Mouse (Mus musculus) liver, embryonic 16.5 days (tissue): ENCODE measurements at regions not wholly inside any gene's neighbourhood (a gene's known extent, or its start where the extent isn't known, plus 50 kb on each side); places are given as distances from the start of the nearest gene placed in this dataset.

ENCODE experiments used
- ATAC-seq: fragments of 200-750 bp; cut with Nextera tagmentation; 2 replicates; pipeline ENCODE4 v1.8.0; 2017; ENCODE audit warnings: low read depth, mild to moderate bottlenecking, moderate number of reproducible peaks, moderate library complexity
- H3K27ac ChIP-seq: fragments of 300-500 bp; sonication (generic); 2 replicates; pipeline ENCODE4 v1.5.1; 2014; ENCODE audit warnings: mild to moderate bottlenecking, low read length
- H3K27me3 ChIP-seq: fragments of 300-500 bp; sonication (generic); 2 replicates; pipeline ENCODE4 v1.6.1; 2014; ENCODE audit warnings: low read depth, low read length, mixed read lengths; ENCODE audit not compliant: control insufficient read depth, insufficient read depth
- H3K36me3 ChIP-seq: fragments of 300-500 bp; sonication (generic); 2 replicates; pipeline ENCODE4 v1.6.1; 2014; ENCODE audit warnings: mild to moderate bottlenecking; ENCODE audit not compliant: control insufficient read depth, insufficient read depth
- H3K4me1 ChIP-seq: fragments of 300-500 bp; sonication (generic); 2 replicates; pipeline ENCODE4 v1.6.1; 2014; ENCODE audit warnings: low read depth, low read length, mixed read lengths; ENCODE audit not compliant: control insufficient read depth
- H3K4me2 ChIP-seq: fragments of 300-500 bp; sonication (generic); 2 replicates; pipeline ENCODE4 v1.6.1; 2014; ENCODE audit warnings: low read depth, low read length, mixed read lengths
- H3K4me3 ChIP-seq: fragments of 300-500 bp; sonication (generic); 2 replicates; pipeline ENCODE4 v1.5.1; 2014; ENCODE audit warnings: low read depth, mild to moderate bottlenecking, low read length
- H3K9ac ChIP-seq: fragments of 300-500 bp; sonication (generic); 2 replicates; pipeline ENCODE4 v1.6.1; 2014; ENCODE audit warnings: low read depth, low read length
- H3K9me3 ChIP-seq: fragments of 300-500 bp; sonication (generic); replicated peaks from 2 replicates; pipeline ENCODE4 v1.6.1; 2016; ENCODE audit warnings: low read length; ENCODE audit not compliant: control insufficient read depth
- WGBS: fragments of 180-500 bp; shearing (Covaris S2); extraction: QIAGEN DNeasy Blood & Tissue Kit; methylation state at CpG from one replicate; pipeline ENCODE4 v1.1.7; 2014; ENCODE audit not compliant: insufficient replicate concordance; 5-methylcytosine and 5-hydroxymethylcytosine counted together

DNA sequence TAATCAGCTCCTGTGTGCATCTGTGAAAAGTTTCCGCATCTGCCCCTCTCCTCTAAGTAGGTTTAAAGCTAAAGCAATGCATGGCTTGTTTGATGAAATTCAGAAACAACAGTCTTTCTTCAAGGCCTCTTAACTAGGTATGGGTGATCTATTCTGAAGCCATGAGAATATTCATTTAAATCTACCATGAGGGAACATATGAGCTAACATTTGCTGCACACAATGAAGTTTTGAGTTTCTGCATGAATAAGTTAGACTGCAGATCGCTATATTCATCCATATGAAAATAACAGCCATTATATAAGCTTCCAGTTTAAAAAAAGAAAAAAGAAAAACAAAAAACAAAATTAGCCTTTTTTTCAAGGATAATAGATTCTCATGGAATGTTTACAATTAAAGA lies 245.9 kb downstream of the Samd5 start:
- no peaks in the 10 kb centered on the region for H3K36me3 ChIP-seq
- no peaks in the 10 kb centered on the region for H3K4me1 ChIP-seq
- no peak overlapping the region for H3K9ac ChIP-seq
- H3K27me3 ChIP-seq, result no peaks in the 10 kb centered on the region
- H3K4me3 ChIP-seq, result no peak overlapping the region
- H3K27ac ChIP-seq, result no peak overlapping the region
- H3K4me2 ChIP-seq, result no peak overlapping the region
- WGBS, result 69% methylated on average over 2 of the region's 2 CpGs
- H3K9me3 ChIP-seq, result no peaks in the 10 kb centered on the region
- no peak for ATAC-seq

GRCm38 (mm10) chr10:9420741-9421140 lies 254.3 kb downstream of the Samd5 start:
- no peak for ATAC-seq
- H3K9me3 ChIP-seq, result no peaks in the 10 kb centered on the region
- WGBS, result 64% methylated on average over 4 of the region's 4 CpGs

GRCm38 (mm10) chr10:9416685-9417084 lies 258.3 kb downstream of the Samd5 start:
- no peak for ATAC-seq
- no peaks in the 10 kb centered on the region for H3K9me3 ChIP-seq
- H3K27me3 ChIP-seq, result no peaks in the 10 kb centered on the region
- H3K4me1 ChIP-seq, result no peaks in the 10 kb centered on the region
- H3K36me3 ChIP-seq, result no peaks in the 10 kb centered on the region
- H3K9ac ChIP-seq, result no peak overlapping the region
- H3K27ac ChIP-seq, result no peak overlapping the region
- 72% methylated on average over 5 of the region's 5 CpGs for WGBS
- no peak overlapping the region for H3K4me3 ChIP-seq
- no peak overlapping the region for H3K4me2 ChIP-seq

More at GRCm38 (mm10) chr10:9420741-9421140, 254.3 kb downstream of the Samd5 start:
- Histone ChIP-seq H3K27ac (no peak overlapping the region), H3K9ac (no peak overlapping the region), H3K36me3 (no peaks in the 10 kb centered on the region), H3K4me1 (no peaks in the 10 kb centered on the region), H3K4me3 (no peak overlapping the region), H3K4me2 (no peak overlapping the region), H3K27me3 (no peaks in the 10 kb centered on the region)

DNA sequence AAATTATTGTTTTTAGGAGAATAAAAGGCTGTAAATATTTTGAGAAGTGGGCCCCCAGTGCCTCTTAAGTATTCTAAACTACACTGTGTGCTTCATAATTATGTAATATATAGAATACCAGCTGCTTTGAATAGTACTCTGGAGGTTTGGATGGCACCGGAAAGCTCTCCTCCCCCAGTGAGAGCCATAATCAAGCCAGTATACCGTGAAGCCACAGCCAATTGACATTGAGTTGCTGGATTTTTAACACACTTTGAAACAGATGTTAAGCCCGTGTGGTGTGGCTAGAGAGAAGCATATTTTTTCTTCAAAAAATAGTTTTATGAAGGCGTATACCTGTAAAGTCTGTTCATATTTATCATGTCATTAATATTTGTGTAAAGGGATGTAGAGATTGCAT lies 268.9 kb downstream of the Samd5 start:
- no peak for ATAC-seq

GRCm38 (mm10) chr10:9405417-9405816 lies 269.6 kb downstream of the Samd5 start:
- ATAC-seq, result no peak
- Histone ChIP-seq H3K4me1 (no peaks in the 10 kb centered on the region), H3K4me2 (no peak overlapping the region), H3K4me3 (no peak overlapping the region), H3K27ac (no peak overlapping the region), H3K27me3 (no peaks in the 10 kb centered on the region), H3K9ac (no peak overlapping the region), H3K9me3 (no peaks in the 10 kb centered on the region), H3K36me3 (no peaks in the 10 kb centered on the region)
- WGBS, result 74% methylated on average over 2 of the region's 2 CpGs

More for the DNA sequence above, 268.9 kb downstream of the Samd5 start:
- Histone ChIP-seq H3K9me3 (no peaks in the 10 kb centered on the region), H3K36me3 (no peaks in the 10 kb centered on the region), H3K4me3 (no peak overlapping the region), H3K4me2 (no peak overlapping the region), H3K9ac (no peak overlapping the region), H3K27me3 (no peaks in the 10 kb centered on the region), H3K4me1 (no peaks in the 10 kb centered on the region), H3K27ac (no peak overlapping the region)
- WGBS, result 65% methylated on average over 4 of the region's 4 CpGs

DNA sequence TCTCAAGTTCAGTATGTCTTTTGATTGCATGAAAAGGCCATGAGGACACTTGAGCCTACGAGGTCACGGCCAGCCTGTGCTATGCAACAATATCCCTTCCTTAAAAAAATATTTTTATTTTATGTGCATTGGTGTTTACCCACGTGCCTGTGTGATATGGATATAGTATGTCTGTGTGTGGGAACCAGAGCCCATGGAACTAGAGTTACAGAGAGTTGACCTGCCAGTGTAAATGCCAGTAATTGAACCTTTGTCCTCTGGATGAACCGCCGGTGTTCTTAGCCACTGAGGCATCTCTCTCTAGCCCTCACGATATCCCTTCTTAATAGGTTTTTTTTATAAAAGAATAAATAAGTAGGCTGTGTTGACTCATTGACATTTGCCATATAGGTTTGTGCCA lies 270.0 kb downstream of the Samd5 start:
- H3K4me2 ChIP-seq, result no peak overlapping the region
- no peak overlapping the region for H3K4me3 ChIP-seq
- H3K9ac ChIP-seq, result no peak overlapping the region
- ATAC-seq, result no peak
- no peak overlapping the region for H3K27ac ChIP-seq
- no peaks in the 10 kb centered on the region for H3K27me3 ChIP-seq
- 70% methylated on average over 6 of the region's 6 CpGs for WGBS
- no peaks in the 10 kb centered on the region for H3K4me1 ChIP-seq
- no peaks in the 10 kb centered on the region for H3K36me3 ChIP-seq
- no peaks in the 10 kb centered on the region for H3K9me3 ChIP-seq

GRCm38 (mm10) chr10:9400911-9401617 lies 273.9 kb downstream of the Samd5 start:
- Histone ChIP-seq H3K4me1 (no peaks in the 10 kb centered on the region), H3K4me2 (no peak overlapping the region), H3K36me3 (no peaks in the 10 kb centered on the region), H3K9me3 (no peaks in the 10 kb centered on the region), H3K4me3 (no peak overlapping the region), H3K27me3 (no peaks in the 10 kb centered on the region), H3K9ac (no peak overlapping the region), H3K27ac (no peak overlapping the region)
- ATAC-seq, result no peak
- 69% methylated on average over 15 of the region's 15 CpGs for WGBS

- H3K9me3 ChIP-seq, result no peaks in the 10 kb centered on the region
- no peak overlapping the region for H3K4me2 ChIP-seq
- no peak overlapping the region for H3K27ac ChIP-seq
- H3K4me3 ChIP-seq, result no peak overlapping the region
- no peaks in the 10 kb centered on the region for H3K4me1 ChIP-seq
- H3K36me3 ChIP-seq, result no peaks in the 10 kb centered on the region
- no peak overlapping the region for H3K9ac ChIP-seq
- no peaks in the 10 kb centered on the region for H3K27me3 ChIP-seq
- ATAC-seq, result no peak
- WGBS, result 43% methylated on average over 7 of the region's 7 CpGs
These were observed 297.4 kb downstream of the Samd5 start for GRCm38 (mm10) chr10:9377440-9378101.

DNA sequence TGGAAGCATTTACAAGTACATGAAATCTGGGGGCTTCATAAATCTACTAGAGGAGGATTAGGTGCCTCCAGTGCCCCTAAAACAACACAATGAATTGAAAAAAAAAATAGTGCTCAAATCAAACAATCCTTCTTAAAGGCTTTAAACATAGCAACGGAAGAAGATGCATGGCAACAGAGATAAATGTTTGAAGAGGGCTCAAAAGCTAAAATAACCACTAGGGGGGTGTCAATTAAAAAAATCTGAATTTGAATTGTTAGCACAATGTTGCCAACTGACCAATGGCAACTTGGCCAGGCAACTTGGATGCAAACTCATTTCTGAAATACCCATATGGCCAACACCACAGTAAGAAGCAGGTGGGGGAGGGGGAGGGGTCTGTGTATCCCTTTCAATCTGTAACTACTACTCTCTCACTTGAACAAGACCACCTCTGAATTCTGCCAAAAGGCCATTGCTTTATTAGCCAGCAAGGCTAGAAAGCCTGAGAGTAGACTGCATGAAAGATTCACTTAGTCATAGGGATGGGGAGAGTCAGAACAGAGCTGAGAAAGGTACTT lies 312.6 kb downstream of the Samd5 start:
- H3K9me3 ChIP-seq, result no peaks in the 10 kb centered on the region
- ATAC-seq, result no peak
- no peak overlapping the region for H3K4me3 ChIP-seq
- H3K9ac ChIP-seq, result no peak overlapping the region
- 29% methylated on average over 1 of the region's 1 CpGs for WGBS
- H3K27ac ChIP-seq, result no peak overlapping the region
- no peaks in the 10 kb centered on the region for H3K27me3 ChIP-seq
- no peaks in the 10 kb centered on the region for H3K36me3 ChIP-seq
- no peaks in the 10 kb centered on the region for H3K4me1 ChIP-seq
- H3K4me2 ChIP-seq, result no peak overlapping the region
